Mouse (Mus musculus) left cerebral cortex, adult 9 months (tissue): ENCODE measurements at regions not wholly inside any gene's neighbourhood (a gene's known extent, or its start where the extent isn't known, plus 50 kb on each side); places are given as distances from the start of the nearest gene placed in this dataset.

Source experiments
- DNase-seq, 2 experiments: peaks; one replicate each; pipeline ENCODE4 v3.0.0; 2022; ENCODE audit warnings: low spot score in 2 of 2

DNA sequence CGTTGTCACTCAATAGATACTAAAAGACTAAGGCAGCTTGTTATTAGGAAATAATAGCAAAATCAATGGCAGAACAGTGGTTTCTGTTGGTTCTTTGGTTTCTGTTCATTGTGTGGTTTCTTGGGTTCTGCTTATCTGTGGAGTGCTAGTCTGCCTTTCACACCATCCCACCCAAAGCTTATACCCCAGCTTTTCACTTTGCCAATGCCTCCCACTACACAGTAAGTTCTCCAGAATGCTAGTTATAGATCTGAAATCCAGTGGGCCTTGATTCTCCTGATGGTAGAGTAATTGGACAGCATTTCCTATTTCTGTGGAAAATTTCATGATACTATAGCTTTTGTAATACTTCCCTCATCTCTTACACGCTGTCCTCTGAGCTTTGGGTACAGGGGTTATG is 700.8 kb upstream of the 1700009N14Rik start:
- DNase-seq: no peak

DNA sequence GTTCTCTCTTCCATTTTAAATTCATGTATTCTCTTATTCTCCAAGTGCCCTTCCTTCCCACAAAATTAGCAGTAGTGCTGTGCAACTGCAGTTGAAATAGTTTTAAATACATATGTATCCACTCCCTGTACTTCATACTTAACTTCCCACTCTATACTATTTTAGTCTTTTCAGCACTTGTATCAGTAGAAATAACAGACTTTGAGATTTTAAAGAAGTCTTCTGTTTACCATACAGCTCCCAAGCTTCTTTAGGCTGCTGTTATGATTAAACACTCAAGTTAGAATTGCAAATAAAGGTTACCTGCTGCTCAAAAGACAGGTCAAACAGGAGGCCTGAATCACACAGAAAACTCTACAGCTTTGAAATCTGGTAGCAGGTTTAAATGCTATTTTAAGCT is 665.1 kb upstream of the 1700009N14Rik start:
- peak; percentile 8 to 11 for DNase-seq

DNA sequence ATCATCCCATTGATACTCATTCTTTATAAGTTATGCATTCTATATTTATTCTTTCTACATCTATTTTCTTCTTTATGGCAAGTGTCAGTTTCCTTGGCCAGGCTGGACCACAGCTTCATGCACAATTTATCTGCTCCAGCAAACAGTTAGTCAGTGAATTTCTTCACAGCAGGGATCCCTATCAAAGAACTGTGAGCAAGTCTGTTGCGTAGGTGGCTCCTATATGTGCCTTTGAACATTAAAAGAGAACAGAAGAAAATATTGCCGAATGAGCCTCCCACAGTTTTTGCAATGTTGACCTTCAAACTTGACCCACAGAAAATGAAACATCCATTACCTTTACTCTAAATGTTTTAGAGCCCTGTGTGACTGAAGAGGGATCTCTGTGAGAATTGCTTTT is 625.0 kb upstream of the 1700009N14Rik start:
- DNase-seq: peak; percentile 51 to 68

DNA sequence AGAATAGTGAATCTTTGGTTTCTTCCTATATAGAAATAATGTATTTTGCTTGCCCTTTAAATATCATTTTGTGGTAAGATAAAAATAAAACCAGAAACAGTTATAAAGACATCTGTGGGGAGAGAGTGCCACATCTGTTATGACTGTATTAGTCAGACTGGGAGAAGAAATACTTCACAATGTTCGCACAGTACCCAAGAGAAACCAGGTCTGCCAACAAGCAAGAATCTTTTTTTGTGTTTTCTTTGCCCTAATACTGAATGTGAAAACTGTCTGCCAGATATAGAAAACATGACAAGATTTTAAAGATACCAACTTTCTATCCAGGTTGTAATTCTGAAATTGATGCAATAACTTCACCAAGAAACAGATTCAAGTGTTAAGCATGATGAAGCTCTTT is 601.8 kb upstream of the 1700009N14Rik start:
- peak; percentile 5 to 18 for DNase-seq

DNA sequence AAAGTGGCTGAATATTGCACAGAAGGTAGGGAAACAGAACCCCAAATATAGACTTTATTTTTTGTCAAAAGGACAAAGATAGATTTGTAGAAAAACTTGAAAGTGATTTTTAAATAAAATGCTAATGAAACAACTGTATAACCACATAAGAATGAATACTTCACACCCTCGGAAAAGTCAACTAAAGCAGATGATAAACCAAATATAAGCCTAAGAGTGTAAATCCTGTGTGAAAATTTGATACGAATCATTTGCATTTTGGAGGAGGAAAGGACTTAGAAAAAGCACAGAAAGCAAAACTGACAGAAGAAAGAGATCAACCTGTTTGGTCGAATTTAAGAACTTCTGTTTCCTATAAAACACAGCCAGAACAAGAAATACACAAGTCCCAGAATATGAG is 595.7 kb upstream of the 1700009N14Rik start:
- peak in 1 of 2 experiments; percentile 23 for DNase-seq

DNA sequence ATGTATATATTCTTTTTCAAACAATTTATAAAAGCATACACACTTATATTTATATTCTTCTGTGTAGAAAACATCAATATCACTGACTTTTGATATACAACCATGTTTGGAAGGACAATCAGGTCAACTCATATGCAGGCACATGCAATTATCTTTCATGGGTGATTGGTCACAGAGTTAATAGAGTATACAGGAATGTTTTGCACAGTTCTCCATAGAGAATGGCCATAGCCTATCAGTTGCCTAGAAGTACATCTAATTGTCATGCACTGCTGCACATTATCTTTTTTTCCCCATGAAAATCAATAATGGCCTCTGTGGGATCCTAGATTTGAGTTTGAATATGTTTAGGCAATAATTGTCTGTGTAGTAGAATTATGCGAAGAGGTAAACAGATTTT is 549.5 kb upstream of the 1700009N14Rik start:
- no peak for DNase-seq

DNA sequence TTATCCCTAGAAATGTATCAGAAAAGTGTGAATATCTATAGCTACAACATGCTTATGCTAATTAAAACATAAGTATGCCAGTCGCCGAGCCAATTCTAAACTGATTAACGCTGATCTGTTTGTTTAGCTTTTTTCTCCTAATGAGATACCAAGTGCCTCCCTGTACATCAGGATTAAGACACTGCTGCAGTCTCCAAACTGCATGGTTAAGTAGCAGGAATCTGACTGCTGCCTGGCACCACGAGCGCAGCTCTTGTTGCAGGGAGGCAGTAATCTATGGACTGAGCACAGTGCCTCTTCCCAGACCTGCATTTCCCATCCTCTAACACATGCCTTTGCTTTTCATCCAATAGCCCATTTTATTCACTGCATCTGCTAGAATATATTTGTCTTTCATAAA is 523.3 kb upstream of the 1700009N14Rik start:
- DNase-seq: no peak

DNA sequence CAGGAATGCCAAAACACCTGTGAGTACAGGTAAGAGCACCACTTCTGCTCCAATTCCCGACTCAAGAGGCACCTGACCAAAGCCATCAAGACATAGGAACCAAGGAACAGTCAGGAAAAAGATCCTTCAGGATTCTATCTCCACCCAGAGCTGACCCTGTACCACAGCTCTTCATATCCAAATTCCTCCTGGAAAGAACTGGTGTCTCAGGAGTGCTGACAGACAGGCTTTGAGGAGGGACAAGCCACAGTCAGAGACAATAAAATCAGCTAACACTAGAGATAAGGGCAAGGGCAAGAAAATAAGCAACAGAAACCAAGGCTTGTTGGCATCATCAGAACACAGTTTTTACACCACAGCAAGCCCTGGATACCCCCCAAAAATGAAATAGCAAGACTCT is 496.5 kb upstream of the 1700009N14Rik start:
- no peak for DNase-seq

DNA sequence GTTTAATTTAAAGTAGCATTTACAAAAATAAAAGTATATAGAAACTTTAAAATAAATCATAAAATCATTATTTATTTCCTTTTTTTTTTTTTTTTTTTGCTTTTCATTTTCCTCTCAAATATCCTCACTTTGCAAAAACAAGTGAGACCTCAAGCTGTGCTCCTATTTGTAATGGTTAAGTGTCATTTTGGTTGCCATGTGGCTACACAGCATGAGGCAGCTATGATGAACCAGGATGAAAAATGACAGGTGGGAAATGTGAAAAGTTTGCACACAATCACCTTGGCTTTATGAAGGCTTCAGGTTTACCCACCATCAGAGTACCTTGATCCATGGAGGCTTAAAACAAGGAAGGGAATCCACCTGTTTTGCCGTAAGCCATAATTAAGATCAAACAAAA is 454.9 kb upstream of the 1700009N14Rik start:
- no peak for DNase-seq
